Mouse (Mus musculus): ENCODE data around the gene Galr2. TPM values are rescaled to one million over a fixed set of nuclear protein-coding genes. Genes with fewer than 3 reads are reported as not detected.
A peak's percentile ranks its signal among the peaks of the same experiment; 100 is the strongest.

The Galr2 gene
- total and polyA plus RNA-seq, 3 experiments: 0.35 to 1.2 TPM; not detected in 1

DNA sequence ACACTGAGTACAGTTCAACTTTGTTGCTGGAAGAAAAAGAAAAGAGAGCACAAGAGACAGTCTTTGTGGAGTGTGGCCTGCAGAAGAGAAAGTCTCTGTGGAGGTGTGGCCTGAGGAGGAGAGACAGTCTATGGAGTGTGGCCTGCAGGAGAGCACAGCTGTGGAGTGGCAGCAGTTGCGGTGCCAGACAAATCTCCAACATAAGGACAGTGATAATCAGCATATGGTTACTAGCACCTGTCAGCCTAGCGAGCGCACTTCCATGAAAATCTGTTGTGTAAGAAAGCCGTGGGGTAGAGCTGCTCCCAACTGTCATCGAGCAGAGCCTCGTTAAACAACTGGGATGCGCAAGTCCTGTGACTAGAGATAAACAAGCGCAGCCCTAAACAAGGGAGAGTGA is 11.2 kb upstream of the Galr2 start:
- H3K9me3 ChIP-seq (replicated peaks; ENCODE audit: insufficient read depth, low read length): no peaks in the 10 kb centered on the region
- H3K27ac ChIP-seq (ENCODE audit: control insufficient read depth, low read depth, low read length): no peak overlapping the region
- H3K4me1 ChIP-seq (ENCODE audit: control insufficient read depth in 1 of 2, insufficient read depth in 2 of 2, low read length in 2 of 2): peaks cover 0 to 15% of the 10 kb centered on the region in 2 experiments; a peak in 2 of 4 replicates
- no peak for DNase-seq (ENCODE audit: low read depth, low spot score)
- TF ChIP-seq KAT2A (conservative IDR thresholded peaks at IDR 0.05; ENCODE audit: low read depth, low read length) (no peak), UBTF (IDR thresholded peaks at IDR 0.05; ENCODE audit: borderline replicate concordance, insufficient read depth, low read depth, low read length) (no peak), SIN3A (IDR thresholded peaks at IDR 0.05; ENCODE audit: low read length) (no peak), ZNF384 (IDR thresholded peaks at IDR 0.05; ENCODE audit: low read depth, low read length) (no peak), CHD1 (IDR thresholded peaks at IDR 0.05; ENCODE audit: low read depth, low read length) (no peak), ZKSCAN1 (IDR thresholded peaks at IDR 0.05; ENCODE audit: low read depth, low read length) (no peak), TCF12 (IDR thresholded peaks at IDR 0.05; ENCODE audit: low read depth, low read length) (no peak), POLR2AphosphoS5 (IDR thresholded peaks at IDR 0.05; ENCODE audit: borderline replicate concordance, low read depth, low read length) (no peak), ELF1 (IDR thresholded peaks at IDR 0.05; ENCODE audit: low read depth, low read length) (no peak)
- no peak overlapping the region for H3K9ac ChIP-seq (ENCODE audit: control insufficient read depth, low read depth, low read length, poor library complexity, severe bottlenecking)
- peaks cover 22 to 30% of the 10 kb centered on the region in 2 experiments for H3K36me3 ChIP-seq (ENCODE audit: control insufficient read depth in 1 of 2, insufficient read depth in 2 of 2, low read length in 2 of 2)
- H3K79me2 ChIP-seq (ENCODE audit: control insufficient read depth, insufficient read depth, low read length, poor library complexity): peaks cover 50% of the 10 kb centered on the region
- no peak overlapping the region for H3K4me3 ChIP-seq (ENCODE audit: control insufficient read depth in 1 of 2, insufficient read depth in 1 of 2, low read depth in 2 of 2, low read length in 2 of 2)
- no peaks in the 10 kb centered on the region for H3K27me3 ChIP-seq (ENCODE audit: control insufficient read depth in 1 of 2, insufficient read depth in 2 of 2, low read length in 2 of 2)

DNA sequence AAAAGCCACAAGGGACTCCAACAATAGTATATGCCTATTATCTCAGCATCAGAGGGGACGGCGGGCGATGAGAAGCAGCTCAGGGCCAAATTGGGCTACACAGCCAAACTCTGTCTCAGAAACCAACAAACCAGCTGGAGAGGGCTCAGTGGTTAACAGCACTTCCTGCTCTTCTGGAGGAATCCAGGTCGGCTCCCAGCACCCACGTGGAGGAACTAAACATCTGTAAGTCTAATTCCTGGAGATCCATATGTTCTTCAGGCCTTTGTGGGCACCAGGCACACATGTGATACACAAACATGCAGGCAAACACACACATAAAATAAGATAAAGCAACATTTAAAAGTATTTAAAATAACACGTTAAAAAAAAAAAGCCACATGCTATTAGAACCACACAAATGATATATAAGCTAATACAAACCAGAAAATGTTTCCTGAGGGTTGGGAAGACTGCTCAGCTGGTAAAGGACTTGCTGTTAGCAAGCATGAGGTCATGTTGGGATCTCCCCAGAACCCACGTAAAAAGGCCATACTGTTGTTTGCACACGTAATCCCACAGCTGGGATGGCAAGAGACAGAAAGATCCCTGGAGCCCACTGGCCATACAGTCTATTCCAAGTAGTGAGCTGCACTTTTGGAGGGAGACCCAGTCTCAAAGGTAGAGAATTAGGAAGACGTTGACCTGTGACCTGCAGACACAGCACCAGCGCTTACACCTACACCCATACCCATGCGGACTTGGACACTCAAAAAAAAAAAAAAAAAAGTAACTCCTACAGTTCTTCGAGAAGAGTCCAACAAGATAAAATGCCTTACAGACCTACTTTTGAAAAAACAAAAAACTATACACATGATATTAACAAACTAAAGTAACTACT is 7.9 kb upstream of the Galr2 start:
- peaks cover 16% of the 10 kb centered on the region in 2 experiments for H3K36me3 ChIP-seq (ENCODE audit: control insufficient read depth in 1 of 2, insufficient read depth in 2 of 2, low read length in 2 of 2)
- no peaks in the 10 kb centered on the region for H3K9me3 ChIP-seq (replicated peaks; ENCODE audit: insufficient read depth, low read length)
- TF ChIP-seq JUND (IDR thresholded peaks at IDR 0.05; ENCODE audit: low read depth, low read length) (no peak), MAX (IDR thresholded peaks at IDR 0.05; ENCODE audit: low read length) (peak; percentile 77; the same call in 1 of the 2 replicates), SMC3 (IDR thresholded peaks at IDR 0.05; ENCODE audit: low read depth, low read length) (no peak), POLR2AphosphoS5 (IDR thresholded peaks at IDR 0.05; ENCODE audit: borderline replicate concordance, low read depth, low read length) (no peak), MYB (IDR thresholded peaks at IDR 0.05; ENCODE audit: low read depth, low read length) (no peak), KAT2A (conservative IDR thresholded peaks at IDR 0.05; ENCODE audit: low read depth, low read length) (no peak), NELFE (IDR thresholded peaks at IDR 0.05; ENCODE audit: low read depth, low read length) (no peak), HCFC1 (IDR thresholded peaks at IDR 0.05; ENCODE audit: low read depth, low read length) (no peak), EP300 (IDR thresholded peaks at IDR 0.05; ENCODE audit: low read depth in 1 of 2, low read length in 2 of 2) (no peak), NRF1 (IDR thresholded peaks at IDR 0.05; ENCODE audit: insufficient read depth, low read depth, low read length, poor library complexity, severe bottlenecking) (no peak), TBP (IDR thresholded peaks at IDR 0.05; ENCODE audit: low read depth, low read length) (0 out of 2 replicates have a peak, but pooled peaks have one; percentile 23), UBTF (IDR thresholded peaks at IDR 0.05; ENCODE audit: borderline replicate concordance, insufficient read depth, low read depth, low read length) (no peak), MAFK (IDR thresholded peaks at IDR 0.05; ENCODE audit: borderline replicate concordance, low read depth, low read length) (no peak), MEF2A (IDR thresholded peaks at IDR 0.05; ENCODE audit: extremely low read depth, insufficient replicate concordance, low read depth, low read length, poor library complexity, severe bottlenecking) (no peak), ETS1 (IDR thresholded peaks at IDR 0.05; ENCODE audit: low read depth, low read length) (peak; percentile 54; the same call in 1 of the 2 replicates), MXI1 (IDR thresholded peaks at IDR 0.05; ENCODE audit: low read depth, low read length) (peak; percentile 93), TAL1 (IDR thresholded peaks at IDR 0.05; ENCODE audit: low read length) (no peak), POLR2AphosphoS2 (IDR thresholded peaks at IDR 0.05; ENCODE audit: low read length) (no peak), TCF12 (IDR thresholded peaks at IDR 0.05; ENCODE audit: low read depth, low read length) (no peak), ZNF384 (IDR thresholded peaks at IDR 0.05; ENCODE audit: low read depth, low read length) (no peak; the same call in none of the 2 replicates), MYC (IDR thresholded peaks at IDR 0.05; ENCODE audit: low read depth, low read length) (peak; percentile 81), CHD1 (IDR thresholded peaks at IDR 0.05; ENCODE audit: low read depth, low read length) (peak; percentile 63; the same call in 1 of the 2 replicates)
- DNase-seq (ENCODE audit: low read depth, low spot score): peak; percentile 76
- peaks cover 0 to 11% of the 10 kb centered on the region in 2 experiments; a peak in 2 of 4 replicates for H3K4me1 ChIP-seq (ENCODE audit: control insufficient read depth in 1 of 2, insufficient read depth in 2 of 2, low read length in 2 of 2)
- peak overlapping the region; percentile 32 for H3K27ac ChIP-seq (ENCODE audit: control insufficient read depth, low read depth, low read length)
- H3K9ac ChIP-seq (ENCODE audit: control insufficient read depth, low read depth, low read length, poor library complexity, severe bottlenecking): peak overlapping the region; percentile 91
- H3K4me3 ChIP-seq (ENCODE audit: control insufficient read depth in 1 of 2, insufficient read depth in 1 of 2, low read depth in 2 of 2, low read length in 2 of 2): peak overlapping the region; percentile 46 to 96
- peaks cover 50% of the 10 kb centered on the region for H3K79me2 ChIP-seq (ENCODE audit: control insufficient read depth, insufficient read depth, low read length, poor library complexity)
- no peaks in the 10 kb centered on the region for H3K27me3 ChIP-seq (ENCODE audit: control insufficient read depth in 1 of 2, insufficient read depth in 2 of 2, low read length in 2 of 2)
